9 mouse cellular contexts compared by ENCODE assay signal in genomic region chr3:73057197-73057811, GRCm38 (mm10). TPM values are rescaled to one million over a fixed set of nuclear protein-coding genes. Genes with fewer than 3 reads are reported as not detected.
DNase-seq lines count a peak whose midpoint lies in the region; ATAC-seq and TF ChIP-seq lines count a peak whose summit lies in the region.
"Had no signal": no experiment of that assay in that cellular context is flagged by ENCODE, and none has a peak within 500 bp of the region (broad histone marks: within the 10 kb centered on the region; RNA-seq: fewer than 3 reads in every experiment).

Slitrk3 (minus strand) TSS chr3:73057803.

- under 1% methylated on average over 44 of the region's 44 CpGs for WGBS in embryonic facial prominence, embryonic 10.5 days
- under 1% methylated on average over 42 of the region's 44 CpGs for WGBS in intestine, embryonic 15.5 days
- under 1% methylated on average over 44 of the region's 44 CpGs for WGBS in liver, embryonic 15.5 days (ENCODE audit: insufficient replicate concordance)
- WGBS in small intestine, adult 2 months, result 2% methylated on average over 43 of the region's 44 CpGs

- no peaks in the 10 kb centered on the region for H3K36me3 ChIP-seq in embryonic facial prominence, embryonic 10.5 days (replicated peaks)
- H3K36me3 ChIP-seq in intestine, embryonic 15.5 days, result no peaks in the 10 kb centered on the region
- no peaks in the 10 kb centered on the region for H3K36me3 ChIP-seq in liver, embryonic 15.5 days (replicated peaks)
- no peaks in the 10 kb centered on the region for H3K36me3 ChIP-seq in small intestine, adult 2 months (ENCODE audit: control insufficient read depth, insufficient read depth, low read length)

- peak within 1 kb of the TSS; percentile 92 for H3K4me2 ChIP-seq in intestine, embryonic 15.5 days (replicated peaks)
- peak within 1 kb of the TSS; percentile 53 for H3K4me2 ChIP-seq in liver, embryonic 15.5 days

- no peak for TF ChIP-seq POLR2A in small intestine, adult 2 months (IDR thresholded peaks at IDR 0.05; ENCODE audit: low read depth, low read length)

- no peak within 1 kb of the TSS for H3K27ac ChIP-seq in embryonic facial prominence, embryonic 10.5 days (replicated peaks)
- H3K27ac ChIP-seq in intestine, embryonic 15.5 days, result no peak within 1 kb of the TSS
- H3K27ac ChIP-seq in liver, embryonic 15.5 days (replicated peaks), result no peak within 1 kb of the TSS
- H3K27ac ChIP-seq in small intestine, adult 2 months (ENCODE audit: insufficient read depth, low read depth, low read length), result no peak within 1 kb of the TSS

- peak within 1 kb of the TSS; percentile 30 for H3K9ac ChIP-seq in intestine, embryonic 15.5 days
- no peak within 1 kb of the TSS for H3K9ac ChIP-seq in liver, embryonic 15.5 days

- peaks cover 9% of the 10 kb centered on the region for H3K4me1 ChIP-seq in embryonic facial prominence, embryonic 10.5 days
- peaks cover 6% of the 10 kb centered on the region; the same call in 1 of the 2 replicates for H3K4me1 ChIP-seq in intestine, embryonic 15.5 days (replicated peaks)
- no peaks in the 10 kb centered on the region for H3K4me1 ChIP-seq in liver, embryonic 15.5 days (replicated peaks)
- peaks cover 4% of the 10 kb centered on the region for H3K4me1 ChIP-seq in small intestine, adult 2 months (ENCODE audit: control insufficient read depth, insufficient read depth, insufficient read length, low read length)

- H3K9me3 ChIP-seq in embryonic facial prominence, embryonic 10.5 days, result no peaks in the 10 kb centered on the region
- no peaks in the 10 kb centered on the region for H3K9me3 ChIP-seq in intestine, embryonic 15.5 days
- H3K9me3 ChIP-seq in liver, embryonic 15.5 days (replicated peaks), result no peaks in the 10 kb centered on the region

- H3K4me3 ChIP-seq in embryonic facial prominence, embryonic 10.5 days, result peak within 1 kb of the TSS; percentile 67
- peak within 1 kb of the TSS; percentile 47 for H3K4me3 ChIP-seq in intestine, embryonic 15.5 days (replicated peaks)
- peak within 1 kb of the TSS; percentile 27; the same call in 1 of the 2 replicates for H3K4me3 ChIP-seq in liver, embryonic 15.5 days (replicated peaks)
- peak within 1 kb of the TSS; percentile 46 for H3K4me3 ChIP-seq in small intestine, adult 2 months (ENCODE audit: low read depth, low read length)

- peak; percentile 8 to 27 for DNase-seq in kidney, postnatal 4 days
- no peak for DNase-seq in kidney, adult 8-10 months
- peak; percentile 57 for DNase-seq in embryonic facial prominence, embryonic 10.5 days (ENCODE audit: low spot score)
- no peak for DNase-seq in MN1 (ENCODE audit: low spot score)
- DNase-seq in spleen, adult 18-20 months, result no peak

- ATAC-seq in intestine, embryonic 15.5 days, result peak; percentile 49; the same call in 1 of the 2 replicates
- ATAC-seq in liver, embryonic 15.5 days (ENCODE audit: insufficient read depth), result no peak

- TF ChIP-seq CTCF in small intestine, adult 2 months (IDR thresholded peaks at IDR 0.05; ENCODE audit: extremely low read depth, insufficient read length, insufficient replicate concordance, low read depth, low read length), result no peak

- peaks cover 74% of the 10 kb centered on the region for H3K27me3 ChIP-seq in embryonic facial prominence, embryonic 10.5 days (replicated peaks; ENCODE audit: low read depth, poor library complexity, severe bottlenecking)
- H3K27me3 ChIP-seq in intestine, embryonic 15.5 days (replicated peaks), result peaks cover 26% of the 10 kb centered on the region
- peaks cover 42% of the 10 kb centered on the region for H3K27me3 ChIP-seq in liver, embryonic 15.5 days
- peaks cover 19% of the 10 kb centered on the region for H3K27me3 ChIP-seq in small intestine, adult 2 months (ENCODE audit: control insufficient read depth, insufficient read depth, low read length)

RNA-seq across cellular contexts. Expression of gene Slitrk3, which starts in this region (rescaled TPM):
- polyA plus RNA-seq in embryonic facial prominence, embryonic 10.5 days (2016; fragmentation: Nextera tagmentation; extraction: Ambion mirVana), result 0.22 and 0.24 TPM in 2 replicates
- polyA plus RNA-seq in intestine, embryonic 15.5 days (2015; fragmentation: Nextera tagmentation; extraction: Ambion mirVana), result 0.68 and 0.87 TPM in 2 replicates
- polyA plus RNA-seq in liver, embryonic 15.5 days (2015; fragmentation: Nextera tagmentation; extraction: Ambion mirVana), result 0.03 TPM in 2 replicates
- 0.15 and 0.43 TPM in 2 replicates for polyA plus RNA-seq in small intestine, adult 2 months (2012; rRNA removed)
- polyA plus RNA-seq: liver, adult 2 months had no signal

Comparison
In these comparisons a context has a peak if more than half of its experiments do, and no peak if none do; other contexts are left out.
1. DNase-seq: peak in kidney, postnatal 4 days (2 of 2); none in kidney, adult 8-10 months (0 of 2), MN1 (single experiment) and spleen, adult 18-20 months (0 of 2).
2. Peak in DNase-seq and H3K4me3 ChIP-seq in embryonic facial prominence, embryonic 10.5 days; RNA of the gene not detected or under 1 TPM.
3. Peak in ATAC-seq, H3K4me3 ChIP-seq, H3K9ac ChIP-seq and H3K4me2 ChIP-seq in intestine, embryonic 15.5 days; RNA of the gene not detected or under 1 TPM.
4. Peak in every context shown above with its lines, with median percentiles within 50 percentile points of each other: H3K4me3 ChIP-seq.